Mouse (Mus musculus): ENCODE results near the gene Gpr65. TPM values are rescaled to one million over a fixed set of nuclear protein-coding genes. Genes with fewer than 3 reads are reported as not detected.

Gpr65 gene
- polyA plus RNA-seq (2014; fragmentation: Illumina TruSeq; extraction: RNeasy Lipid Tissue Mini Kit (QIAGEN cat#74804); ENCODE audit: low read depth, low replicate concordance): 4.7 TPM

DNA sequence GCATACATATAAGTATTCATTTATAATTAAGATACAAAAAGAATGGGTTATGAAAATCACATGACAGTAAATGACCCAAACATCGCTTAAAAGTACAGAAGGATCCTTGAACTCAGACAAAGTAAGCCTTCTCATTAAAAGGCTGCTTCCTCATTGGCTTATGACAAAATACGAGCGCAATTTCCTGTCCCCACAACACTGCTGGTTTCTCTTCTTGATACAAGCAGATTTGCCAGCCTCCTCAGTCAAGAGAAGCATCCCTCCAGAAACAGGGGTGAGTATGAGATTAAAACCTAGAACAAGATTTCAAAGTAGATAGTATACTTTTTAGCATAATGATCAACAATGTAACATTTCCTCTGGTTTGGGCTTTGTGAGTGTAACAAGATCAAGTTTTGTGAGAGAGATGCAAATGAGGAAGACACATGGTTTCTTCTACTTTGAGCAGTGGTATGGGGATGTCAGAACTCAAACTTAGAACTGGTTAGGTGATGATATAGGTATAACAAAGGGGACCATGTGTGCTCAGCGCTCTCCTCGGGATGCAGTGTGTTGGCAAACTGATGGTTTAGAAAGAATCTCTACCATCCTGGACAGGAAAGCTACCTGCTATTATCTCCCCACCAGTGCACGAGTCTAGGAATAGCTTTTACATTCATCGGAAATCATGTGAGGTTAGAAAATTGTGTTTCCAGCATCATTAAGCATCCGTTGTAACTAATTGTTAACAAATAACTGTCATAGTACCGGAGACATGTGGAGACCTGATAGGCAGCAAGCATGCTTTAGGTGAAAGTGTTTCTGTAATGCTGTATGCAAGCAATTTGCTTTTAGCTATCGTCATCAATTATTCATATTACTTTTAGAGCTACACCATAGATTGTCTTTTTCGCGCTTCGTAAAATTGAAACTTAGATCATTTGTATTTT, at the start of gene Gpr65:
TSS of gene Gpr65 (plus strand) at position 195 of the 929 bp plus-strand sequence.

DNA sequence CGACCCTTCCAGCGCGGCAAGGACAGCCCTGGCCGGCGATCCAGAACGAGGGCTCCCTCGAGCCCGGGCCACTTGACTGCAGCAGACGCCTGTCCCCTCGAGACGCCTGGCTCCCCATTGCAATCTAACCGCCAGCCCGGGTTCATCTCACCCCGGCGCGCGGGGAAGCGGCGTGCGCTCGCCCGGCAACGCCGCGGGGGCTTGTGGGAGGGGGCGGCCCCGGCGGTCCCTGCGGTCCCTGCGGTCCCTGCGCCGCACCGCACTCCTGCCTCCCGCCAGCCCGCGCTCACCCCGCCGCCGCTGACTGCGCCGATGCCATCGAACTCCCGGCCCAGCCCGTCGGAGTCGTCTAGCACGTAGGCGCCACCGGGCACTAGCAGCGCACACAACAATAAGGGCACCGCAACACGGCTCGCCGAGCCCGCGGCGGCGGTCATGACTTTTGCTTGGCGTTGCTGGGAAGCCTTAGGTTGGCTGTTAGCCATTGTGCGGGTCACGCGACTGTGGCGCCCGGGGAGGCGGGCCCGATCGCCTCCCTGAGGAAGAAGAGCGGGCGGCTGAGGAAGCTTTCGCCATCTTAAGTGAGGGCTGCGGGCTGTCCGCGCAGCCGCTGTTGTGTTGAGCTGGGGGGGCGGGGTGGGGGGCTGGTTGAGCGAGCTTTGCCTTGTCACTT, 9.5 kb upstream of the Gpr65 start, which contains the start of gene Galc:
TSS of gene Galc (minus strand) at position 615 of the 673 bp plus-strand sequence.

Other genes starting within 250 kb of the Gpr65 start
- 33.3 TPM for gene Galc, start 9.2 kb upstream of the Gpr65 start, polyA plus RNA-seq (2014; fragmentation: Illumina TruSeq; extraction: RNeasy Lipid Tissue Mini Kit (QIAGEN cat#74804); ENCODE audit: low read depth, low replicate concordance)